Mouse (Mus musculus) common myeloid progenitor, adult 5-6 weeks (primary cell): ENCODE data around the gene Mypn. TPM values are rescaled to one million over a fixed set of nuclear protein-coding genes. Genes with fewer than 3 reads are reported as not detected.

Experiments used
- total RNA-seq: library from RNA; stranded (forward); fragments of 200-1000, 187-1606 nt; gene quantifications from 2 replicates; pipeline ENCODE4 v1.2.3, GENCODE M21; 2017

Gene Mypn
- total RNA-seq, 1 experiment from 2014 or later: not detected

Other genes starting within 250 kb of the Mypn start
- gene Rufy2, start 223.7 kb downstream of the Mypn start, total RNA-seq: 9.1 and 21.6 TPM in 2 replicates
- 49.4 and 69.0 TPM in 2 replicates for gene Hnrnph3, start 179.7 kb downstream of the Mypn start, total RNA-seq
- 0.09 TPM in 1 of 2 replicates, not detected in the other for gene Pbld2, start 179.6 kb downstream of the Mypn start, total RNA-seq
- not detected in 2 replicates for gene Pbld1, start 143.8 kb downstream of the Mypn start, total RNA-seq
- not detected in 2 replicates for gene Atoh7, start 104.3 kb downstream of the Mypn start, total RNA-seq
- 60.8 and 69.6 TPM in 2 replicates for gene Herc4, start 39.9 kb upstream of the Mypn start, total RNA-seq
- 44.8 and 53.1 TPM in 2 replicates for gene Sirt1, start 177.8 kb upstream of the Mypn start, total RNA-seq
- gene Dnajc12, start 178.5 kb upstream of the Mypn start, total RNA-seq: 2.0 and 6.6 TPM in 2 replicates
- not detected in 2 replicates for gene Gm7075, start 217.8 kb upstream of the Mypn start, total RNA-seq
- not detected in 2 replicates for gene Ctnna3, start 226.1 kb upstream of the Mypn start, total RNA-seq